Mouse (Mus musculus): Measurements from ENCODE around the gene Tmem151a. TPM values are rescaled to one million over a fixed set of nuclear protein-coding genes. Genes with fewer than 3 reads are reported as not detected.
A peak's percentile ranks its signal among the peaks of the same experiment; 100 is the strongest.

Gene Tmem151a
- total RNA-seq, 2 experiments from 2014 or later, result 154 to 156 TPM

- TF ChIP-seq CTCF (IDR thresholded peaks at IDR 0.05), result no peak
- Histone ChIP-seq H3K27ac (no peak overlapping the region), H3K4me3 (no peak overlapping the region)
- intact Hi-C loops (cut with DNase I), result no loop called here
- no peak for DNase-seq (ENCODE audit: extremely low spot score in 1 of 2, low spot score in 2 of 2)
These were observed 22.9 kb downstream of the Tmem151a start for GRCm38 (mm10) chr19:5062446-5062845.

GRCm38 (mm10) chr19:5062041-5062440 is 23.3 kb downstream of the Tmem151a start:
- H3K27ac ChIP-seq, result no peak overlapping the region
- no peak for DNase-seq (ENCODE audit: extremely low spot score in 1 of 2, low spot score in 2 of 2)

DNA sequence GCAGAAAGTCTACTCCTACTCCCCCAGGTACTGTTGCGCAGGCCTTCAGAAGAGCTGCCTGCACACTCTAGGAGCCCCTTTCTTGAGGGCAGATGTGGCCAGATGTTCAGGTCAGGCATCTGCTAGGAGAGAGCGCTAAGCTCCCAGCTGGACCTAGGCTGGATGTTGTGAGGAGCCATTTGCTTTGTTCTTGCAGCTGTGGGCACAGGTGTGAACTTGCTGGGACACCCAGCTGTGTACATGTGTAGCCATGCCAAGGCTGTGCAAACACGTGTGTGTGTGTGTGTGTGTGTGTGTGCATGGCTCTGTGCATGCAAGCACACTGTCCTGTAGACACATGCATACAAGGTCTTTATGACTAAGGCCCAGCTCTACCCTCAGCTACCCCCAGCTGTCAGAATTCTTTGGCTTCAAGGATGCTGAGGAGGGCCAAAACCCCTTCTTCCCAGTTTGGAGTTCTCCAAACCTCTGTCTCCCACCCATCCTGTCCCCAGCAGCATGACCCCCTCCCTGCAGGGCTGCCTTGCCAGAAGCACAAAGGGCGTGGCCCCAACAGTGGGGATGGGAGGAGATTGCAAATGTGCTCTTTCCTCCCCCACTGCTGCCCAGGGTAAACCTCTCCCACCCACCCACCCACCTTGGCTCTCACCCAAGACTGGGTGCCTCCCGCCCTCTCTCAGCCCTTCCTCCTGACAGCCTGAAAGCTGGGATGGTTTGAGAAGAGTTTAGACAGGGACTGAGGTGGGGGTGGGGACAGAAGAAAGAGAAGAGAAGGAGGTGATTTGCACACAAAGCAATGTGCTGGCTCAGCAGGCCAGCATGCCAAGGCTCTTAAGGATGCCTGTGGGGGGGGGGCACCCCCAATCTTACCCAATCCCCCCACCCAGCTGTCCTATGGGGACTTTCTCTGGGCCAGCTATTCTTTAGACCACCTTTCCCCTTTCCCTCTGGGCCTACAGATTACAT is 24.7 kb downstream of the Tmem151a start:
- no peak overlapping the region for H3K4me3 ChIP-seq
- intact Hi-C loops (cut with DNase I), result no loop called here
- no peak overlapping the region for H3K27ac ChIP-seq
- TF ChIP-seq CTCF (IDR thresholded peaks at IDR 0.05), result no peak
- DNase-seq (ENCODE audit: extremely low spot score in 1 of 2, low spot score in 2 of 2), result no peak

More at GRCm38 (mm10) chr19:5062041-5062440, 23.3 kb downstream of the Tmem151a start:
- intact Hi-C loops (cut with DNase I), result no loop called here
- no peak overlapping the region for H3K4me3 ChIP-seq
- TF ChIP-seq CTCF (IDR thresholded peaks at IDR 0.05), result no peak

GRCm38 (mm10) chr19:5058801-5059771 is 26.2 kb downstream of the Tmem151a start:
- TF ChIP-seq CTCF (IDR thresholded peaks at IDR 0.05), result no peak
- DNase-seq (ENCODE audit: extremely low spot score in 1 of 2, low spot score in 2 of 2), result no peak
- intact Hi-C loops (cut with DNase I), result no loop called here
- Histone ChIP-seq H3K4me3 (no peak overlapping the region), H3K27ac (peak overlapping the region; percentile 8)

DNA sequence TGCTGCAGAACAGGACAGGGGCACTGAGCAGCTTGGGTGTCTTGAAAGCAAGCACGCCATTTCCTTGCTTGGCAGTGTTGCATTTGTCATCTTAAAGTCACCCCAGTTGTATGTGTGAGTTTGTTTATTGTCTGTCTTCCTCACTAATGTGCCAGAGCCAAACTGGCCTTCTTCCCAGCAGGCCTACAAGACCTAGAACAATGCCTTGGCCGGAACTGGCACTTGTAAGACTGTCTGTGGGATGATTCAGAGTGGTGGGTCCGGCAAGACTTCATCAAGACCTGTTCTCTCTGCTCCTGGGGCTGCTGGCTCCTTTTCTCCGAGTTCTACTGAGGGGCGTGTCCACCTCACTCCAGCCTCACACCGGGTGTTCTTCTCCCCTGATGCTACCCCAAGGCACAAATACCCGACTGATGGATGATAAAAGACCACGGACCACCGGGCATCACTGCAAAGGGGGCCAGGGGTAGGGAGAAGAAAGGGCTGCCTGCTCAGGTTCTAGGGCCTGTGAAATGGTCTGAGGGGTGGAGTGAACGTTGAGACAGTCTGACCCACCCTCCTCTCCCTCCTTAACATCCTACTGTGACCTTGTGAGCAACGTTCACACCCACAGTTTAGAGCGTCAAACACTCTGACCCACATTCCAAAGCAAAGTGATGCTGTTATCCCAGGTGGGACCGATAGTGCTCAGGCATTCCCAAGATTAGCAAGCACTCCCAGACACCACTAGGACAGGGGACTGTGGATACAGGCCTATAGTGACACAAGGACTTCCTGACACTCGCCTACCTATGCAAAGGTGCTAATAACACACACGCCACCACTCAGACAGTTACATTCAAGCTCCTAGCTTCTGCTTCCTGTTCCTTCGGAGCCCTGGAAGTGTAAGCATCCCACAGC is 27.2 kb downstream of the Tmem151a start:
- intact Hi-C loops (cut with DNase I), result loop anchor here (2.0 kb wide), 1 partner anchor 15 kb away; no protein-coding TSS in a partner anchor
- no peak for TF ChIP-seq CTCF (IDR thresholded peaks at IDR 0.05)

DNA sequence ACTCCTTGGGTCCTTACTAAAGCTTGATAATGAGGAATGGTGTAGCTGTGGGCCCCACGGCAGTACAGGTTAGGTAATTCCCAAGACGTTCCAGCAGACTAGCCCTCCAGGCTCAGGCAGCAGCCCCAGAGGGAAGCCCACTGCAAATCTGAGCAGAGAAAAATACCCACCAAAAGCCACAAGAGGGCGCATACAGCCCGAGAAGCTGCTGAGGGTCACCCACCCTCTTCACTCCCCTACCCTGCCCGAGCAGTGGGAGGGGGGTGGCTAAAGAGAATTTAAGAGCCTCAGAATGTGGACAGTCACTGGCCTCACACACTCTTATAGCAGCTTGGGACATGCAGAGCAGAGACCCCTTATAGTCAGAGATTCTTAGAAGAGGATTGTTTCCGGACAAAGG is 29.1 kb downstream of the Tmem151a start:
- no peak overlapping the region for H3K4me3 ChIP-seq
- no peak overlapping the region for H3K27ac ChIP-seq
- intact Hi-C loops (cut with DNase I), result loop anchor here (2.0 kb wide), 1 partner anchor 17 kb away; no protein-coding TSS in a partner anchor
- TF ChIP-seq CTCF (IDR thresholded peaks at IDR 0.05), result peak; percentile 80
- no peak for DNase-seq (ENCODE audit: extremely low spot score in 1 of 2, low spot score in 2 of 2)

More for the DNA sequence above, 27.2 kb downstream of the Tmem151a start:
- no peak overlapping the region for H3K4me3 ChIP-seq
- peak overlapping the region; percentile 8; the same call in 1 of the 2 replicates for H3K27ac ChIP-seq
- no peak for DNase-seq (ENCODE audit: extremely low spot score in 1 of 2, low spot score in 2 of 2)

GRCm38 (mm10) chr19:5053909-5054308 is 31.4 kb downstream of the Tmem151a start:
- peak overlapping the region; percentile 54; the same call in 1 of the 2 replicates for H3K4me3 ChIP-seq
- peak; percentile 80 for TF ChIP-seq CTCF (IDR thresholded peaks at IDR 0.05)
- intact Hi-C loops (cut with DNase I), result no loop called here
- peak in 1 of 2 experiments; percentile 67 for DNase-seq (ENCODE audit: extremely low spot score in 1 of 2, low spot score in 2 of 2)
- H3K27ac ChIP-seq, result peak overlapping the region; percentile 94; the same call in 1 of the 2 replicates

DNA sequence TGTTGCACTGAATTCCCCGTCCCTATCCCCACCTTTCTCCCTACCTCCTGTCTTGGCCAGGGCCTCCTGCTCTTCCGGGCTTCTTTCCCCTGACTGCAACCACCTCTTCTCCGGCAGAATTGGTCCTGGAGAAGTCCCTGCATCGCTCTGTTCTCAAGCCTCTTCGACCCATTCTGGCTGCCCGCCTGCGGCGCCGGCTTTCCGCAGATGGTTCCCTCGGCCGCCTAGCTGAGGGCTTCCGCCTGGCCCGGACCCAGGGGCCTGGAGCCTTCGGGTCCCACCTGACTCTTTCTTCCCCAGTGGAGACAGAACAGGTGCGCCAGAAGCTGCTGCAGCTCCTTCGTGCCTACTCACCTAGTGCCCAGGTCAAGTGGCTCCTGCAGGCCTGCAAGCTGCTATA is 32.5 kb downstream of the Tmem151a start:
- Histone ChIP-seq H3K27ac (peak overlapping the region; percentile 94), H3K4me3 (peak overlapping the region; percentile 54)
- DNase-seq (ENCODE audit: extremely low spot score in 1 of 2, low spot score in 2 of 2), result no peak
- intact Hi-C loops (cut with DNase I), result no loop called here
- no peak for TF ChIP-seq CTCF (IDR thresholded peaks at IDR 0.05)

DNA sequence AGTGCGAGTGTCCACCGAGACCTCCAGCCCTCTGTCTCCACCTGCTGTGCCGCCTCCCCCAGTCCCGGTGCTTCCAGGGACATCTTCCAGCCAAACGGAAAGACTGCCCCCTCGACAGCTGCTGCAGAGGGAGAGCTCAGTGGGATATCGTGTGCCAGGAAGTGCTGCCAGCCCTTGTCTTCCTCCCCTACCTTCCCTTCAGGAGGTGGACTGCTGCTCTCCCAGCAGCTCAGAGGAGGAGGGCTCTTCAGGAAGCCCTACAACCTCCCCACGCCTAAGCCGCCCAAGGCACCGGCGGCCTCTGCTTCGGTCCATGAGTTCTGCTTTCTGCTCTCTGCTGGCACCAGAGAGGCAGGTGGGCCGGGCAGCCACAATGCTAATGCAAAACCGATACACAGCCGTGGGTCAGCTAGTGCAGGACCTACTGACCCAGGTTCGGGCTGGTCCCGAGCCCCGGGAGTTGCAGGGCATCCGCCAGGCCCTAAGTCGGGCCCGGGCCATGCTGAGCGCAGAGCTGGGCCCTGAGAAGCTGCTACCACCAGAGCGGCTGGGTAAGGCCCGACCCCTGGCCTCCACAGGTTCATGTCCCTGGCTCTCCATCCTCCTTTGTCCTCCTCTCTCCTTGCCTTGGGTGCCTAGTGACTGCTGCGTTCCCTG is 33.0 kb downstream of the Tmem151a start:
- peak overlapping the region; percentile 94 for H3K27ac ChIP-seq
- no peak for TF ChIP-seq CTCF (IDR thresholded peaks at IDR 0.05)
- DNase-seq (ENCODE audit: extremely low spot score in 1 of 2, low spot score in 2 of 2), result peak in 1 of 2 experiments; percentile 78
- intact Hi-C loops (cut with DNase I), result no loop called here
- peak overlapping the region; percentile 54 for H3K4me3 ChIP-seq

DNA sequence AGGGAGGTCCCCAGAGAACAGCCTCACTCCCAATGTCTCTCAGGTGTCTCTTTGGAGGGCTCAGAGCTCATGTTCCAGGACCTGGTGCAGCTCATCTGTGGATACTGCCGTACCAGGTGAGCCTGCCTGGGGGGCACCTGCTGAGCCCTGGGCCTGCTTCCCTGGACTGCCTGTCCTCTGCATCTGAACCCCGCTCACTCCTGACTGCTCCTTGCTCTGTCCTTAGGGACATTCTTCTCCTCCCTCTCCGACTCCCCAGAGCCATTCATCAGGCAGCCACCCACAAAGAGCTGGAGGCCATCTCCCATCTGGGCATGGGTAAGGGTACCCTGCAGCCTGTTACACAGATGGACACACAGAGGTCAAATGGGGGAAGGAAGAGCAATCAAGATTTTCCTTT is 33.8 kb downstream of the Tmem151a start:
- no peak for DNase-seq (ENCODE audit: extremely low spot score in 1 of 2, low spot score in 2 of 2)
- intact Hi-C loops (cut with DNase I), result loop anchor here (2.0 kb wide), 1 partner anchor 33 kb away; the partner anchor contains the start of gene Tmem151a
- H3K4me3 ChIP-seq, result peak overlapping the region; percentile 54
- H3K27ac ChIP-seq, result peak overlapping the region; percentile 94
- TF ChIP-seq CTCF (IDR thresholded peaks at IDR 0.05), result no peak

All from left cerebral cortex, adult 2 months (tissue).